Mouse (Mus musculus): ENCODE results near the gene Gid4.

Gid4 gene

GRCm38 (mm10) chr11:60416963-60417716 lies at the start of gene Gid4:
Gene Gid4, plus strand, starts transcription at chr11:60417145.
- DNase-seq (ENCODE audit: low read depth, low spot score), result peak; percentile 98

DNA sequence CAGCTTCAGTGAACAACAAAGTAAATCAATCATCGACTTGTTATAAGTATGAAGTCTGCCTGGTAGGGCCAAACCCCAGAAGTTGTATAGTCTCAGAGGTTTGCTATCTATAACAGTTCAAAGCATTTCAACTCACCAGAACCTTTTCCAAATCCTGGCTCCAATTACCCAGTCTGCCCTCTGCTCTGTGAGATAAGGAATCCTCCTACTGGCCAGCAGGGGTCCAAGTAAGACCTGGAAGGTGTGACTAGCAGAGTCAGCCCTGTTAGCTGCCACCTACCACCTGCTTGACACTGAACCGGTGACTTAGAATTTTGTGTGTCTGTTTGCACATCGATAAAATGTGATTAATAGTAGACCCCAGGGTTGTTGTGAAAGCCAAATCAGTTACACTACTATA lies 49.7 kb upstream of the Gid4 start:
- no peak for DNase-seq (ENCODE audit: low read depth, low spot score)

DNA sequence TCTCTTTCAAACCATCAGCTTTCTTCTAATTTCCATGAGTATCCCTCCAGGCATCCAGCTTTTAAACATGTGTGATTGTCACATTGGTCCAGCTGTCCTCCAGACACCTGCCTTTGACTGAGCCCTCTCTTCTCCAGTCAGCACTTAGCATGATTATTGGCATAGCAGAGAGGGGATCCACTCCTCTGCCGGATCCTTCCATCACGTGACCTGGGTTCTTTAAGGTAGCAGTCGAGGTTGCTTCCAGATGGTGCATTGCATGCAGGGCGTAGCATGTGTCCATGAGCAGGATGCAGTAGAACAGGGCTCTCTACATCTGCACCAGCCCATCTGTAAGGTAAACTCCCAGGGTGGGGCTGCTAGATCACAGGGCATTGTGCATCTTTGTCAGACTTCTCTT lies 48.0 kb upstream of the Gid4 start:
- no peak for DNase-seq (ENCODE audit: low read depth, low spot score)

DNA sequence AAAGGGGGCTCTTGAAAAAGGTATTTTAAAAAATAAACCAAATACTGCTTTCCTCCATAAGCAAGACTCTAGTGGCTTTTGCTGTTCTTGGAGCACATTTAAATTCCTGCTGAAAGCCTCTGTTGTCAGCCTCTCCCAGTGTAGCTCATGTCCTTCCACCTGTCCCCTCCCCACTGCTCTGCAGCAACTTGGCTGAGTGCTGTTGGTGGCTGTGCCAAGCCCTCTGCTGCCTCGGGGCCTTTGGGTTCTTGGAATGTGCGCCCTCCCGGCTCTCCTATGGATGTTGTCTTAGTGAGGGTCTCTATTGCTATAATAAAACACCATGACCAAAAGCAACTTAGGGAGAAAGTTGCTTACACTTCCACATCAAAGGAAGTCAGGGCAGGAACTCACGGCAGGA lies 47.5 kb upstream of the Gid4 start:
- no peak for DNase-seq (ENCODE audit: low read depth, low spot score)

- no peak for DNase-seq (ENCODE audit: low read depth, low spot score)
These were observed 46.5 kb upstream of the Gid4 start for GRCm38 (mm10) chr11:60370431-60370830.

DNA sequence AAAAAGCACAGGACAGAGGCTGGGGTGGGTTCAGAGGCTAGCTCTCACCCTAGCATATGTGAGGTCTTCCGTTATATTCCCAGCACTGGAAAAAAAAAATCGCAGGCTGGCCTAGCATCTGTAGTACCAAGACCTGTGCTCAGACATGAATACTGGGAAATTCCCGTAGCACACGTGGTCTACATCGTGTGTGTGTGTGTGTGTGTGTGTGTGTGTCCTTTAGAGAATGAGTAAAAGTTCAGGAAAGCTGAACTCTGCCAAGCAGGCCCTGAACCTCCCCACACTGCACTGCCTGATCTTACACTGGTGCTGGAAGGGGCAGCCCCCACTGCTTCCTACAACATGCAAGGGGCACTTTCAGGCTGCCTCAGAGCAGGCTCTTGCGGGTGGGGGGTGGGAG lies 42.5 kb upstream of the Gid4 start:
- DNase-seq (ENCODE audit: low read depth, low spot score), result no peak

- no peak for DNase-seq (ENCODE audit: low read depth, low spot score)
These were observed 33.4 kb upstream of the Gid4 start for GRCm38 (mm10) chr11:60383518-60383917.

GRCm38 (mm10) chr11:60384762-60385421 lies 32.1 kb upstream of the Gid4 start:
- no peak for DNase-seq (ENCODE audit: low read depth, low spot score)

DNA sequence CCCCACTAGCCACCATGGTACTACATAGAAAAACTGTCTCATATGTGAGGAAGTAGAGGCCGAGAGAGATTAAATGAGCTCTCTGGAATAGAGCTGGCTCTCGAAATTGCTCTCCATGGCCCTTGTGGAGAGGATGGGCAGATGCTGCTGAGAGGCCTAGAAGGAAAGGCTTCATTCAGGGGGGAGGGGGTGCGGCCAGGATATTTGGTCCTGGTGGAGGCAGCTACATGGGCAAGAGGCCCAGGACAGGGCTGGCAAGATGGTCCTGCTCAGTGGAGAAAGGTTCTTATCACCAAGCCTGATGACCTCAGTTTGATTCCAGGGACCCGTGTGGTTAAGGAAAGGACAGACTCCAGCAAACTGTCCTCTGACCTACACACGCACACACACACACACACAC lies 31.0 kb upstream of the Gid4 start:
- no peak for DNase-seq (ENCODE audit: low read depth, low spot score)

GRCm38 (mm10) chr11:60387944-60388343 lies 29.0 kb upstream of the Gid4 start:
- DNase-seq (ENCODE audit: low read depth, low spot score), result no peak

DNA sequence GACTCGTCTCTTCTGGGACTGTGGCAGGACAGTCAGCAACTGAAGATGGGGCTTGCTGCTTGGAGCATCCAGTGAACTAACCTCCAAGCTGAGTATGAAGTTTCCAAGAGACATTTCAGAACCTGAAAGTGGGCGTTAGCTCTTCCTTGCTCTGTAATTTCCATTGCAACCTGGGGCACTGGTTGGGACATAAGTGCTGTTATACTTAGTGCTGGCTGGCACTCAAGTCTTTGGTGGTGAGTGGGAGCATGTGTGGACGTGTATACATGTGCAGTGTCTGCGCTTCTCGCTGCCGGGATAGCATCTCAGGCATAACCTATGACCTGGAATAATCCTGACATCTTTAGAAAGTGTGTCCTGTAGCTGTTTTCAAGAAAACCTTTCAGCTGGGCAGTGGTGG lies 25.6 kb upstream of the Gid4 start:
- no peak for DNase-seq (ENCODE audit: low read depth, low spot score)

- DNase-seq (ENCODE audit: low read depth, low spot score), result no peak
These were observed 20.4 kb upstream of the Gid4 start for GRCm38 (mm10) chr11:60396546-60396945.

DNA sequence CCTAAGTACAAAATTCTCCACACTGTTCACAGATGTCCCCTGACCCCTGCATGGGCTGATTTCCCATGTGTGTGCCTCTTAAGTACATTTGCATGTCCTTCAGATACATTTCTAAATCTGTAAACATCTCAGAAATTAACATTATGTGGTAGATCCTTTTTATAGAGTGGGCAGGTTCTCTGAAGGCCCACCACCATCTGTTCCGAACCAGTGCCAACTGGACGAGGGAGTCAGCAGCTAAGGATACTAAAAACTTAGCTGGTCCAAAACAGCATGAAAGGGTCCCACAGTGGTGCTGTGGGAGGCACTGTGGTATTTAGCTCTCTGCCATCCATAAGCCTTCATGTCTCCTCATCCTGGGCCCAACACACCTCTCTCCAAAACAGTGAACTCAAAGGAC lies 19.8 kb upstream of the Gid4 start:
- no peak for DNase-seq (ENCODE audit: low read depth, low spot score)

- no peak for DNase-seq (ENCODE audit: low read depth, low spot score)
These were observed 10.3 kb upstream of the Gid4 start for GRCm38 (mm10) chr11:60406606-60407005.

- peak; percentile 45 for DNase-seq (ENCODE audit: low read depth, low spot score)
These were observed 4.8 kb upstream of the Gid4 start for GRCm38 (mm10) chr11:60412173-60412572.

DNA sequence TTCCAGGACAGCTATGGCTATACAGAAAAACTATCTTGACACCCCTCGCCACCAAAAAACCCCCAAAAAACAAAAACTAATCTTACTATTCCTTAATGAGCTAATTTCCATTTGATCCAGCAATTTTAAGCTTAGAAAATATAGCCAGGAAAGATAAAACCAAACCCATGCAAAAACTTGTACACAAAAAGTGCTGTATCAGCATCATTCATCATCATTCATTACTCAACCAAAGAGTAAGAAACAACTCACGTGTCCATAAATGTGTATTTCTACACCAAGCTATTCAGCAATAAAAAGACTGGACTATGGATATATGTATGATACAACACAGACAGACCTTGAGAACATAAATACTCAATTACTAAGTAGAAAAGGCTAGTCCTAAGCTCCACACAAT lies 4.0 kb upstream of the Gid4 start:
- DNase-seq (ENCODE audit: low read depth, low spot score), result no peak

- no peak for DNase-seq (ENCODE audit: low read depth, low spot score)
These were observed 369 bp upstream of the Gid4 start for GRCm38 (mm10) chr11:60416590-60416962.

DNA sequence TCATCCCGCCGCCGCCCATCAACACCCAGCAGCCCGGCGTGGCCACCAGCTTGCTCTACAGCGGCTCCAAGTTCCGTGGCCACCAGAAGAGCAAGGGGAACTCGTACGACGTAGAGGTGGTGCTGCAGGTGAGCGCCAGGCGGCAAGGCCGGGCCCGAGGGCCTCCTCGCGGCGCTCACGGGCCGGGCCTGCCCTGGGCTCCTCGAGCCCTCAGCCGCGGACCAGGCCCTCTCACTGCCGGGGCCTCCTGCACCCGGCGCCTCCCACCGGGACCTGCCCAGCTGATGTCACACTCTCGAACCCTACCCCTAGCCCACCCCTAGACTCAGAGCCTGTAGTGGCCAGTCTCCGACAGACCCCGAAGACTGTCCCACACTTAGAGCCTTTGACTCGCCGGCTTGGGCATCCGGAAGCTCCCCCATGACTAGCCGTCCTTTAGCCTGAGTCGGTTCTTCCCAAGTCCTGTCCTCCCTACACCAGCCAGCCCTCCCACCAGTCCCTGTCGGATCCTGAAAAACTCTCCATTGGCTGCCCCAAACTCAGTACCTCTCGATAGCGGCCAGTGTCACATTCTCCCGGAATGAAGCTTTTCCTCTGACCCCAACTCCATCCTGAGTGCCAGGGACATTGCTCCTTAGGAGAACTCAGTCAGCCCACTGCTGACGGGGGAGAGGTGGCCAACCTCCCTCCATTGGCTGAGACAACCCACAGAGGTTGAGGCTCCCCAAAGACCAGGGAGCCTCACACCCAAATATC lies 950 bp downstream of the Gid4 start, which contains the start of gene Atpaf2:
Gene Atpaf2 (minus strand): TSS at position 741 of the 756 bp plus-strand sequence.
- DNase-seq (ENCODE audit: low read depth, low spot score), result no peak

- no peak for DNase-seq (ENCODE audit: low read depth, low spot score)
These were observed 1.5 kb downstream of the Gid4 start for GRCm38 (mm10) chr11:60418473-60418803.

DNA sequence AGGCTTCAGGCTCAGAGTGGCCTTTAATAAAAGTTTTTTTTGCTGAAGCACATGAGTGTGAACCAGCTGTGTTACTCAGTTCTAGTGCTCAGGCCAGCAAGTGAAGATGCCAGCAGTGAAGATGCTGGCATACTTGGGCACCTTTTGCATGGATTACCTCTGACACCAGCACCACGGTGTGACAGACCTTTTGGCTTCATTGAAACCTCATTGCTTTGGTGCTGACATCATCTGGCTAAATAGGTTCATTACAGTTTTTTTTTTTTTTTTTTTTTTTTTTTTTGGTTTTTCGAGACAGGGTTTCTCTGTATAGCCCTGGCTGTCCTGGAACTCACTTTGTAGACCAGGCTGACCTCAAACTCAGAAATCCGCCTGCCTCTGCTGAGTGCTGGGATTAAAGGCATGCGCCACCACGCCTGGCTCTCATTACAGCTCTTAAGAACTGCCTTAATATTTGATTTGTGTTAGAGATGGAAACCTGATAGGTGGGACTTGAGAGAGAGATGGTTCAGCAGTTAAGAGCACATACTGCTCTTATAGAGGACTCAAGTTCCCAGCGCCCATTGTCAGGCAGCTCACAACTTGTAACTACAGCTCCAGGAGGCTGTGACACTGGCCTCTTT lies 5.2 kb downstream of the Gid4 start:
- no peak for DNase-seq (ENCODE audit: low read depth, low spot score)

GRCm38 (mm10) chr11:60423006-60423405 lies 6.1 kb downstream of the Gid4 start:
- DNase-seq (ENCODE audit: low read depth, low spot score), result no peak

DNA sequence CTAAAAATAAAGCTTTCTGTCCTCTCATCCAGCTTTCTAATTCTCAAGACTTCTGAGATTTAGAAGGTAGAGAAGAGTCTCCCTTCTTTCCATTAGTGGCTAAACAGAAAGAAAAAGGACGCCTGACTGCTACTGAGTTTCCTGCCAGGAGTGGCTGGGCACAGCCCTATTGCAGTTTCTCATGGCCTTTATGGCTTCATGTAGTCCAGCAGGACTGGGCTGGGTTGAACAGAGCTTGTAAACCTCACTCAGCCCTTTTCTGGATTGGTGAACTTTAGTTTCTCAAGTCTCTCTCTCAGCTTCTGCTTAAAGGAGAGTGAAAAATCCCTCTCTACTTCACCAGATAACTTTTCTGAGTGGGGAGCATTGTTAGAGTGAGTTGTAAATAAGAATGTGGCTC lies 9.5 kb downstream of the Gid4 start:
- no peak for DNase-seq (ENCODE audit: low read depth, low spot score)

All from skeletal muscle tissue, adult 2 months (tissue).